Mouse (Mus musculus) C2C12 (cell line): ENCODE results near the gene Ddx27.

ENCODE experiments used
- CEBPB ChIP-seq: IDR thresholded peaks from one replicate; pipeline ENCODE4 v1.6.1; 2011; ENCODE audit warnings: low read depth, mild to moderate bottlenecking, control low read depth, moderate library complexity
- CTCF ChIP-seq: IDR thresholded peaks from one replicate; pipeline ENCODE4 v1.5.1; 2011; ENCODE audit not compliant: control insufficient read depth, insufficient read depth, insufficient read length
- MYOD1 ChIP-seq: IDR thresholded peaks from one replicate; pipeline ENCODE4 v1.6.1; 2011; ENCODE audit warnings: low read depth; ENCODE audit not compliant: control insufficient read depth, insufficient read length

DNA sequence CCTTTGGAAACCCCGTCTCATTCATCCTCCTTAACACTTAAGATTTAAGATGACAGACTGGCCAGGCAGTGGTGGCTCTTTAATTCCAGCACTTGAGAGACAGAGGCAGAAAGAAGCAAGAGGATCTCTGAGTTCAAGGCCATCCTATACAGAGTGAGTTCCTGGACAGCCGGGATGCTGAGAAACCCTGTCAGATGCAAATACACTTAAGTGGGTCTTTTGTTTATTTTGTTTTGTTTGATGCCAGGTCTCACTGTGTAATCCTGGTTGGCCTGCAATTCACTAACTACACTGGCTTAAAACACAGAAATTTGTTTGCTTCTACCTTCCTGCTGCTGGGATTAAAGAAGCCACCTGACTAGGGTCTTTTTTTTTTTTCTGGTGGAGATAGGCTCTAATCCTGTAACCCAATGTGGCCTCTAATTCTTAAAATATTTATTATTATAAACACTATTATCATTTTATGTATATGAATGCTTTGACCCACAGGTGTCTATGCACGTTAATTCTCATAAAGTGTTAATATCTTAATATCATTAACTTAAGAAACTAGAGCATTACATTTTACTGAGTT, 43.9 kb downstream of the Ddx27 start:
- TF ChIP-seq MYOD1: no peak
- no peak for TF ChIP-seq CEBPB
- TF ChIP-seq CTCF: no peak
